Mouse (Mus musculus) limb, embryonic 12.5 days (tissue): Measurements from ENCODE around the gene Fam25c. TPM values are rescaled to one million over a fixed set of nuclear protein-coding genes. Genes with fewer than 3 reads are reported as not detected.
A peak's percentile ranks its signal among the peaks of the same experiment; 100 is the strongest.
"Not testable (repeated sequence)": the region's sequence is repeated elsewhere in the genome, so short reads cannot be mapped to it uniquely, and the experiment has no call there.

Source experiments
- ATAC-seq: fragments of 200-750 bp; cut with Nextera tagmentation; 2 replicates; pipeline ENCODE4 v1.8.0; 2017; ENCODE audit warnings: low read depth, moderate TSS enrichment; ENCODE audit not compliant: insufficient number of reproducible peaks, insufficient read depth, low FRiP score, low TSS enrichment
- H3K27ac ChIP-seq: fragments of 300-500 bp; sonication (generic); 2 replicates; pipeline ENCODE4 v1.5.1; 2016; ENCODE audit warnings: mild to moderate bottlenecking, moderate library complexity
- H3K27me3 ChIP-seq: fragments of 300-500 bp; sonication (generic); 2 replicates; pipeline ENCODE4 v1.6.1; 2016; ENCODE audit warnings: mild to moderate bottlenecking, moderate library complexity
- H3K36me3 ChIP-seq: fragments of 300-500 bp; sonication (generic); 2 replicates; pipeline ENCODE4 v1.6.1; 2016; ENCODE audit warnings: mild to moderate bottlenecking, moderate library complexity
- H3K4me1 ChIP-seq: fragments of 300-500 bp; sonication (generic); replicated peaks from 2 replicates; pipeline ENCODE4 v1.6.1; 2016
- H3K4me2 ChIP-seq: fragments of 300-500 bp; sonication (generic); 2 replicates; pipeline ENCODE4 v1.6.1; 2016; ENCODE audit warnings: mild to moderate bottlenecking, moderate library complexity
- H3K4me3 ChIP-seq: fragments of 300-500 bp; sonication (generic); replicated peaks from 2 replicates; pipeline ENCODE4 v1.5.1; 2016; ENCODE audit warnings: mild to moderate bottlenecking
- H3K9ac ChIP-seq: fragments of 300-500 bp; sonication (generic); replicated peaks from 2 replicates; pipeline ENCODE4 v1.6.1; 2016; ENCODE audit warnings: mild to moderate bottlenecking, moderate library complexity
- H3K9me3 ChIP-seq: fragments of 300-500 bp; sonication (generic); 2 replicates; pipeline ENCODE4 v1.6.1; 2016; ENCODE audit warnings: mild to moderate bottlenecking, moderate library complexity
- WGBS: fragments of 180-500 bp; shearing (Covaris S2); methylation state at CpG from one replicate; pipeline ENCODE4 v1.1.7; 2016; 5-methylcytosine and 5-hydroxymethylcytosine counted together
- polyA plus RNA-seq: library from polyadenylated mRNA; unstranded; fragments of >200 nt; fragmentation: Nextera tagmentation; extraction: Ambion mirVana; gene quantifications from 2 replicates; pipeline ENCODE4 v1.2.1, GENCODE M21; 2016

The Fam25c gene
- polyA plus RNA-seq, 1 experiment from 2014 or later: not detected

GRCm38 (mm10) chr14:34323576-34324085, 31.6 kb downstream of the Fam25c start:
- no peak overlapping the region for H3K4me3 ChIP-seq
- no peaks in the 10 kb centered on the region for H3K9me3 ChIP-seq
- H3K36me3 ChIP-seq: peaks cover 62% of the 10 kb centered on the region
- no peak overlapping the region for H3K27ac ChIP-seq
- ATAC-seq: no peak
- H3K4me1 ChIP-seq: no peaks in the 10 kb centered on the region
- 94% methylated on average over 5 of the region's 5 CpGs for WGBS
- H3K4me2 ChIP-seq: no peak overlapping the region
- H3K27me3 ChIP-seq: no peaks in the 10 kb centered on the region
- no peak overlapping the region for H3K9ac ChIP-seq

GRCm38 (mm10) chr14:34318113-34318512, 37.1 kb downstream of the Fam25c start:
- Histone ChIP-seq H3K27me3 (no peaks in the 10 kb centered on the region), H3K27ac (no peak overlapping the region), H3K9me3 (no peaks in the 10 kb centered on the region), H3K9ac (no peak overlapping the region), H3K4me3 (no peak overlapping the region), H3K36me3 (peaks cover 29% of the 10 kb centered on the region), H3K4me2 (no peak overlapping the region), H3K4me1 (peaks cover 6% of the 10 kb centered on the region; the same call in 1 of the 2 replicates)
- no peak for ATAC-seq

GRCm38 (mm10) chr14:34317431-34317830, 37.8 kb downstream of the Fam25c start:
- Histone ChIP-seq H3K4me1 (peaks cover 13% of the 10 kb centered on the region), H3K36me3 (peaks cover 27% of the 10 kb centered on the region)
- 93% methylated on average over 3 of the region's 3 CpGs for WGBS

GRCm38 (mm10) chr14:34316346-34316745, 38.9 kb downstream of the Fam25c start:
- Histone ChIP-seq H3K36me3 (peaks cover 26% of the 10 kb centered on the region), H3K4me1 (peaks cover 20% of the 10 kb centered on the region), H3K4me2 (no peak overlapping the region), H3K27me3 (no peaks in the 10 kb centered on the region), H3K27ac (no peak overlapping the region), H3K9ac (no peak overlapping the region), H3K4me3 (no peak overlapping the region), H3K9me3 (no peaks in the 10 kb centered on the region)
- no peak for ATAC-seq
- 91% methylated on average over 2 of the region's 2 CpGs for WGBS

More at GRCm38 (mm10) chr14:34317431-34317830, 37.8 kb downstream of the Fam25c start:
- Histone ChIP-seq H3K9me3 (no peaks in the 10 kb centered on the region), H3K4me3 (no peak overlapping the region), H3K4me2 (no peak overlapping the region), H3K27ac (no peak overlapping the region), H3K27me3 (no peaks in the 10 kb centered on the region), H3K9ac (no peak overlapping the region)
- ATAC-seq: no peak

- WGBS: 82% methylated on average over 3 of the region's 3 CpGs
- ATAC-seq: no peak
- Histone ChIP-seq H3K27ac (no peak overlapping the region), H3K36me3 (peaks cover 14% of the 10 kb centered on the region), H3K4me1 (peaks cover 20% of the 10 kb centered on the region), H3K27me3 (no peaks in the 10 kb centered on the region), H3K4me3 (no peak overlapping the region), H3K9ac (no peak overlapping the region), H3K4me2 (no peak overlapping the region), H3K9me3 (no peaks in the 10 kb centered on the region)
Measured at GRCm38 (mm10) chr14:34314796-34315195, 40.4 kb downstream of the Fam25c start.

- peaks cover 20% of the 10 kb centered on the region for H3K4me1 ChIP-seq
- ATAC-seq, H3K9me3 ChIP-seq, H3K27ac ChIP-seq, H3K36me3 ChIP-seq, H3K4me2 ChIP-seq, H3K27me3 ChIP-seq, H3K4me3 ChIP-seq, H3K9ac ChIP-seq: not testable (repeated sequence)
- WGBS: 90% methylated on average over 8 of the region's 8 CpGs
Measured at GRCm38 (mm10) chr14:34314383-34314782, 40.9 kb downstream of the Fam25c start.

GRCm38 (mm10) chr14:34313612-34314011, 41.6 kb downstream of the Fam25c start:
- H3K27ac ChIP-seq: no peak overlapping the region
- 90% methylated on average over 3 of the region's 3 CpGs for WGBS
- H3K36me3 ChIP-seq: 0 out of 2 replicates have a peak, but pooled peaks cover 4% of the 10 kb centered on the region
- H3K4me3 ChIP-seq: no peak overlapping the region
- H3K9me3 ChIP-seq: no peaks in the 10 kb centered on the region
- H3K4me2 ChIP-seq: no peak overlapping the region
- no peaks in the 10 kb centered on the region for H3K27me3 ChIP-seq
- H3K9ac ChIP-seq: no peak overlapping the region
- no peak for ATAC-seq
- H3K4me1 ChIP-seq: peaks cover 20% of the 10 kb centered on the region

GRCm38 (mm10) chr14:34312339-34313048, 42.7 kb downstream of the Fam25c start:
- peak overlapping the region; percentile 76 for H3K4me2 ChIP-seq
- peak overlapping the region; percentile 93 for H3K4me3 ChIP-seq
- no peak for ATAC-seq
- no peaks in the 10 kb centered on the region for H3K36me3 ChIP-seq
- no peaks in the 10 kb centered on the region for H3K27me3 ChIP-seq
- WGBS: 24% methylated on average over 5 of the region's 6 CpGs
- no peak overlapping the region for H3K9ac ChIP-seq
- no peak overlapping the region for H3K27ac ChIP-seq
- no peaks in the 10 kb centered on the region for H3K9me3 ChIP-seq
- peaks cover 20% of the 10 kb centered on the region for H3K4me1 ChIP-seq

GRCm38 (mm10) chr14:34311691-34312090, 43.5 kb downstream of the Fam25c start:
- WGBS: 3% methylated on average over 4 of the region's 4 CpGs

GRCm38 (mm10) chr14:34311021-34311631, 44.1 kb downstream of the Fam25c start:
- WGBS: under 1% methylated on average over 46 of the region's 47 CpGs
- H3K27me3 ChIP-seq: no peaks in the 10 kb centered on the region
- H3K27ac ChIP-seq: peak overlapping the region; percentile 98
- no peaks in the 10 kb centered on the region for H3K9me3 ChIP-seq
- H3K4me1 ChIP-seq: peaks cover 20% of the 10 kb centered on the region
- ATAC-seq: peak; percentile 26
- peak overlapping the region; percentile 97 for H3K9ac ChIP-seq
- peak overlapping the region; percentile 76 for H3K4me2 ChIP-seq
- no peaks in the 10 kb centered on the region for H3K36me3 ChIP-seq
- H3K4me3 ChIP-seq: peak overlapping the region; percentile 93

More at GRCm38 (mm10) chr14:34311691-34312090, 43.5 kb downstream of the Fam25c start:
- Histone ChIP-seq H3K36me3 (no peaks in the 10 kb centered on the region), H3K4me3 (peak overlapping the region; percentile 93), H3K4me1 (peaks cover 20% of the 10 kb centered on the region), H3K4me2 (peak overlapping the region; percentile 76), H3K27me3 (no peaks in the 10 kb centered on the region), H3K9ac (peak overlapping the region; percentile 97), H3K9me3 (no peaks in the 10 kb centered on the region), H3K27ac (no peak overlapping the region)
- no peak for ATAC-seq

- Histone ChIP-seq H3K9ac (peak within 1 kb of the TSS; percentile 97), H3K4me2 (peak within 1 kb of the TSS; percentile 76), H3K27me3 (no peaks in the 10 kb centered on the region), H3K36me3 (no peaks in the 10 kb centered on the region), H3K4me3 (peak within 1 kb of the TSS; percentile 93), H3K4me1 (peaks cover 20% of the 10 kb centered on the region), H3K27ac (peak within 1 kb of the TSS; percentile 98), H3K9me3 (no peaks in the 10 kb centered on the region)
- WGBS: under 1% methylated on average over 96 of the region's 100 CpGs
- peak; percentile 95 for ATAC-seq
Measured at GRCm38 (mm10) chr14:34310234-34310965, 44.8 kb downstream of the Fam25c start, which contains the start of the genes Shld2 and Glud1. Gene Shld2, minus strand, starts transcription at chr14:34310493. Gene Glud1, plus strand, starts transcription at chr14:34310727.
